Mouse (Mus musculus): Measurements from ENCODE around the gene Wif1.

Gene Wif1

GRCm38 (mm10) chr10:121070742-121071141 lies 37.0 kb downstream of the Wif1 start:
- DNase-seq (ENCODE audit: low spot score in 2 of 2) = no peak

- no peak for DNase-seq (ENCODE audit: low spot score in 2 of 2)
These were observed 46.7 kb downstream of the Wif1 start for GRCm38 (mm10) chr10:121080500-121080899.

DNA sequence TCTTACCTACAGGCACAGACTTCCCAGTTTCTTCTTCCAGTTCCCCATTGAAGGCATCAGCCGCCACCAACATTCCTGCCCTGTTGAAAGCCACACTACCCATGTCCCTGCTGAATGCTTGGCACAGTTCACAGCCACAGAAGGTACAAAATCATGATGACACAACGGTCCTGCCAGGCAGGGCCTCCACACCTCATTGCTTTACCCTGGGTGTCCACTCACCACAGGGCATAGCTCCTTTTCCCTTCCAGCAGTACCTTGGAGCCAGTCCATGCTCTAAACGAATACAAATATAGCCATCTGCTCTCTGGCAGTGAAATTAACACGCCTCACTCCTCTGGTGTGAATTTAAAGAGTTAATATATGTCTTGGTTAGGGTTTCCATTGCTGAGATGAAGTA lies 49.1 kb downstream of the Wif1 start:
- DNase-seq (ENCODE audit: low spot score in 2 of 2) = no peak

DNA sequence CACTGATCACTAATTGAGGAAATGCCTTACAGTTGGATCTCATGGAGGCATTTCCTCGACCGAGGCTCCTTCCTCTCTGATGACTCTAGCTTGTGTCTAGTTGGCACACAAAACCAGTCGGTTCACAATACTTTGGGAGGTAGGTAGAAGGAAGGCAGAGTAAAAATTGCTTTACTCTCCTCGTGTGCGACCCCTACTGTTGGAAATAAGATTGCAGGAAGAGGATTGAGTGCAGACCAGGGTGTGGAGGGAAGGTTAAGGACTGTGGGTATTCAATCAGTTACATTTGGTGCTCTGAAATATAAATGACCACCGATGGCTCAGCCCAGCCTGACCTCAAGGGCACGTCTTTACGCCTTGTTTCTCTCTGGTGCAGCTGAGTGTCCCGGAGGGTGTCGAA lies 49.8 kb downstream of the Wif1 start:
- no peak for DNase-seq (ENCODE audit: low spot score in 2 of 2)

GRCm38 (mm10) chr10:121088679-121089078 lies 54.9 kb downstream of the Wif1 start:
- no peak for DNase-seq (ENCODE audit: low spot score in 2 of 2)

GRCm38 (mm10) chr10:121089312-121089711 lies 55.6 kb downstream of the Wif1 start:
- DNase-seq (ENCODE audit: low spot score in 2 of 2) = no peak

- no peak for DNase-seq (ENCODE audit: low spot score in 2 of 2)
These were observed 56.2 kb downstream of the Wif1 start for GRCm38 (mm10) chr10:121090006-121090405.

- no peak for DNase-seq (ENCODE audit: low spot score in 2 of 2)
These were observed 62.2 kb downstream of the Wif1 start for GRCm38 (mm10) chr10:121095948-121096347.

DNA sequence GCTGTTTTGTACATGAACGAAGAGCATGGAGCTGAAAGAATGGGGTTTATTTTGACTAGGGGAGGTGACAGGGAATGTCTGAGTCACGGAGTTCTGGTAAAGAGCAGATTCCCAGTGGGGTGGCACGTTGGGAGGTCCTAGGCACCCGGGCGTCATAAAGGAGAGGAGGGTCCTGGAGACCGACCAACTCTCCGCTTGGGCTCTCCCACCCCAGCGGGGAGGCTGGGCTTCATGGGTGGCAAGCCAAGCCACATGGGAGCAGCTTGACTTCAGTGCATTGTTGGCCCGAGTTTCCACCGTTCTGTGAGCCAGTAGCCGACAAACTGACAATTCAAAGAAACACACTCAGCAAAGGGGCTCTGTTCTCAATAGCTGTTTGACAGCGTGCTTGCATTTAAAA lies 64.5 kb downstream of the Wif1 start:
- no peak for DNase-seq (ENCODE audit: low spot score in 2 of 2)

DNA sequence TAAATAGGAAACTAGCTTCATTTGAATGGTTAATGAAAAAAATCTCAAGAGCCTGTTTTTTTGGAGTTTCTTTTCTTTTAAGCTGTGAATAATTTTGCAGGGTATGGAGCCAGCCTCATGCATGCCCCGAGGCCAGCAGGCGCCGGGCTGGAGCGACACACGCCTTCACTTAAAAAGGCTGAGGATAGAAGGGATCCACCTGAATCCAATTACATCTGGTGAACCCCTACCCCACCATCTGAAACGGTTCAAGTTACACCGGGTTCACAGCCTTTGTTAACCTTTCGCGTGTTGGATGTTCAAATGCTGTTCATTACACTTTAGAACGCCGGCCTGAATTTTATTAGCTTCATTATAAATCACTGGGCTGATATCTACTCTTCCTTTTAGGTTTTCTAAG lies 65.9 kb downstream of the Wif1 start:
- no peak for DNase-seq (ENCODE audit: low spot score in 2 of 2)

GRCm38 (mm10) chr10:121116115-121116514 lies 82.4 kb downstream of the Wif1 start:
- DNase-seq (ENCODE audit: low spot score in 2 of 2) = no peak

DNA sequence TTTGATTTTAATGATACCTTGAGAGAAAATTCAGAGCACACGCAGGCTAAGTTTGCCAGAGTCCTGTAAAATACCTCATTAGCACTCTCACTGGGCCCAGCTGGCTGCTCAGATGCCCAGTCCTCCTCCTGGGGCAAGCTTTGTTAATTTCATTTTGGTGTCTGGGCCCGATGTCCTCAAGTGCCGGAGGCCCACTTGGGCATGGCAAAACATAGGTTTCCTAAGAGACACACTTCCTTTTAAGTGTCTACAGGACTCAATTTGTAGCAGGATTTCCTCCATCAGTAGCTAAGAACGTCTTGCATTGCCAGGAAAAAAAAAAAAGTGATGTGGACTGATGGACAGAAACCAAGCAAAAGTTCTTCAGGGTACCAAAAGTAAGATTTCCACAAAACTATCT lies 82.9 kb downstream of the Wif1 start:
- DNase-seq (ENCODE audit: low spot score in 2 of 2) = no peak

- DNase-seq (ENCODE audit: low spot score in 2 of 2) = no peak
These were observed 87.0 kb downstream of the Wif1 start for GRCm38 (mm10) chr10:121120751-121121150.

DNA sequence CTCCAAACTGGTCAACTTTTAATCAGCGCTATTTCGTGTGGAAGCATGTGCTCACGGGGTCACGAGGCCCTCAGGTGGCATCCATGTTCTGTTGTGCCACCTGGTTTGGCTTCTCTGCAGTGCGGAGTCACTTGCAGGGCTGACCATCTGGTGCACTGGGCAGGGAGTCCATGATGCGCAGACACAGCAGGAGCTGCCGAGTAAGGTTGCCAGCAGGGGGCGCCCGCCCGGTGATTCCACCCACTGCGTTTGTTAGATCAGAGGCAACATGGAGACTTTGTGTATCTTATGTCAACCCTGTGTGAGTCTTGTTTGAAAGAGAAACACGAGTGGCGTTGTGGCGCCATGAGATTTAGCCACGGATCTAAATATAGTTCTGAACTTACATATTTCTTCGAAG lies 90.7 kb downstream of the Wif1 start:
- DNase-seq (ENCODE audit: low spot score in 2 of 2) = no peak

DNA sequence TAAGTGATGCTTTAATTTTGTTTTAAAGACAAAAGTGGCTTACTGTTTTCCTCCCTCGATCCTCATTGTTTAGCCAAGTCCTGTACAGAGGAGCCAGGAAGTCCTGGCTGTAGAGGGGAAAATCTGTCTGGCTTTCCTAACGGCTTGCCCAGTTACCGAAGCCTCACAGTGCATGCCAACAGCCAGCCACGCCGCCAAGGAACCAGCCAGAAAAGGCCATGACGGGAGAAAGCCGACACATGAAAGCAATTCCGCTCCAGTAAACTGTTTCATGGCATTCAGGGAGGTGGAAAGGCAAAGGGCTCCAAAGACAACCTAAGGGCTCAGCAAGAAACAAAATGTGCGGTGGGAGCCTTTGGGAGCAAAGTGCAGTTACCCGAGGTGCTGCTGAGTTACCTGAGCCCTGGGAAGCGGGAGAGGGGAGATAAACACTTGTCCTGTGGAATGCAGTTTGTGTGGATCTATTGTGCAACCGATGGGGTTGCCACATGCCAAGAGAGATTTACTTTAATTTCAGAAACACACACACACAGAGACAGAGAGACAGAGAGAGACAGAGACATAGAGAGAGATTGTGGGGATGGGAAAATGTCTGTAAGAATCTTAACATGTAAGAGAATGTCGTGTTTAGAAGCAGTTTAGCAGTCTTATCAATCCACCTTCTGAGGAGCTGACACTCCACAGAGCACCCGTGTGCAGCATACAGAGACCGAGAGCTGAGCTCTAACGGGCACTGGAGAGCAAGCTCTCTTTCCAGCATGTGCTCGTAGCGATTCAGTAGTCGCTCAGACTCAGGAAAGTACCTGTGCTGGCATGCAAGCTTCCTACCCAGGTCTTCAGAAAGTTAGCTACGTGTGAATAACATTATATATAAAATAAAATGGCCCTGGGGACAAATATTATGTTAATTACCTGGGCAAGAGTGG lies 95.5 kb downstream of the Wif1 start:
- no peak for DNase-seq (ENCODE audit: low spot score in 2 of 2)

Measured in spleen, postnatal 4 days (tissue).